Mouse (Mus musculus): ENCODE data around the gene Spag8. TPM values are rescaled to one million over a fixed set of nuclear protein-coding genes. Genes with fewer than 3 reads are reported as not detected.

Spag8 gene
- polyA plus RNA-seq, 1 experiment from 2014 or later, result 1.1 TPM

- Histone ChIP-seq H3K9me3 (peaks cover 18% of the 10 kb centered on the region), H3K9ac (no peak overlapping the region), H3K27ac (no peak overlapping the region), H3K4me3 (no peak overlapping the region), H3K4me2 (no peak overlapping the region), H3K27me3 (peaks cover 7% of the 10 kb centered on the region; the same call in 1 of the 2 replicates), H3K36me3 (no peaks in the 10 kb centered on the region; the same call in 1 of the 2 replicates), H3K4me1 (peaks cover 38% of the 10 kb centered on the region)
- WGBS, result 33% methylated on average over 20 of the region's 20 CpGs
- no peak for ATAC-seq (ENCODE audit: insufficient number of reproducible peaks, insufficient read depth, low FRiP score, low TSS enrichment, low read depth)
Observed at GRCm38 (mm10) chr4:43629106-43629817, 24.1 kb downstream of the Spag8 start.

GRCm38 (mm10) chr4:43620146-43620778 lies 33.1 kb downstream of the Spag8 start:
- Histone ChIP-seq H3K4me1 (no peaks in the 10 kb centered on the region), H3K4me3 (no peak overlapping the region), H3K4me2 (no peak overlapping the region), H3K36me3 (no peaks in the 10 kb centered on the region), H3K27ac (no peak overlapping the region), H3K9me3 (peaks cover 6% of the 10 kb centered on the region), H3K27me3 (no peaks in the 10 kb centered on the region), H3K9ac (no peak overlapping the region)
- no peak for ATAC-seq (ENCODE audit: insufficient number of reproducible peaks, insufficient read depth, low FRiP score, low TSS enrichment, low read depth)
- WGBS, result 88% methylated on average over 4 of the region's 4 CpGs

GRCm38 (mm10) chr4:43613060-43613730 lies 40.2 kb downstream of the Spag8 start:
- no peaks in the 10 kb centered on the region for H3K27me3 ChIP-seq
- no peaks in the 10 kb centered on the region for H3K4me1 ChIP-seq
- no peak overlapping the region for H3K27ac ChIP-seq
- H3K4me2 ChIP-seq, result no peak overlapping the region
- ATAC-seq (ENCODE audit: insufficient number of reproducible peaks, insufficient read depth, low FRiP score, low TSS enrichment, low read depth), result no peak
- no peaks in the 10 kb centered on the region for H3K36me3 ChIP-seq
- no peak overlapping the region for H3K9ac ChIP-seq
- 54% methylated on average over 3 of the region's 3 CpGs for WGBS
- no peak overlapping the region for H3K4me3 ChIP-seq
- H3K9me3 ChIP-seq, result no peaks in the 10 kb centered on the region

- no peaks in the 10 kb centered on the region for H3K36me3 ChIP-seq
- no peak overlapping the region for H3K27ac ChIP-seq
- no peaks in the 10 kb centered on the region for H3K9me3 ChIP-seq
- H3K9ac ChIP-seq, result no peak overlapping the region
- no peaks in the 10 kb centered on the region for H3K27me3 ChIP-seq
- WGBS, result 73% methylated on average over 10 of the region's 10 CpGs
- no peak for ATAC-seq (ENCODE audit: insufficient number of reproducible peaks, insufficient read depth, low FRiP score, low TSS enrichment, low read depth)
- H3K4me2 ChIP-seq, result no peak overlapping the region
- no peak overlapping the region for H3K4me3 ChIP-seq
- H3K4me1 ChIP-seq, result no peaks in the 10 kb centered on the region
Observed at GRCm38 (mm10) chr4:43612534-43612933, 40.9 kb downstream of the Spag8 start.

DNA sequence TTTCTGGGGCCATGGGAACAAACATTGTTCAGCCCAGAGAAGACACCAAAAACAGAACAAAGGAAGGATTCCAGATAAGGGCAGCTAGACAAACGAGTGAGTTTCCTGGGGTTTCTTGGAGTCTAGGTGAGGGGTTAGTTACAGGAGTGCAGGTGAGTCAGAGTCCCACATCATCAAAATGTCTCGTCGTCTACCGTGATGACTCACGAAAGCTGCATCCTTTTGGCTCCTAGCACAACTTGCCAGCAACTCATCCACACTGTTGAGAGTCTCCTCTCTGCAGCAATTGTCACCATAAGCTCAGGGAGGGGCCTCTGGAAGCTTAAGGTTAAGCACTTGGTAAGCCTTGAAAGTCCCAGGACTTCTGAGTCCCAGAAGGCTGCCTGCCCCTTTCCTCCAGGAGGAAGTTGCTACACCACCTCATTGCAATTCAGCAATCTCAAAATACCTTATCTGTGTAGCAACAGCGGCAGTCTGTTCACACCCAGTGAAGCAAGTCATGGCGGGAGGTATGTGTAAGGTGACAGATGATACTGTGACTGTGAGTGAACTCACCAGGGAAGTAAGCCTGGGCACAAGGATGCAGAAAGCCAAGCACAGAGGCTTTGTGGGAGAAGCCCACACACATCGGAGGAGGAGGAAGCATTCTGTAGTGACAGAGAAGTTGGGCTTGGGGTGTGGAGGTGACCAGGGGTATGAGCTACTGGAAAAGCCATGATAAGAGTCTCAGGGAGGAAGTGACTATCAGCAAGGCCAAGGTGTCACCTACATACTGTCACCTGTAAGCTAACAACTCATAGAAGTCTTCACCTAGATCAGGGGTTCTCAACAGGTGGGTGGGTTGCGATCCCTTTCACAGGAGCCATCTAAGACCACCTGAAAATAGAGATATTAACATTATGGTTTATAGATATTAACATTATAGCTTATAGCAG lies 48.4 kb downstream of the Spag8 start:
- no peak overlapping the region for H3K4me2 ChIP-seq
- no peaks in the 10 kb centered on the region for H3K4me1 ChIP-seq
- no peak overlapping the region for H3K27ac ChIP-seq
- no peak overlapping the region for H3K4me3 ChIP-seq
- H3K9ac ChIP-seq, result no peak overlapping the region
- H3K36me3 ChIP-seq, result no peaks in the 10 kb centered on the region
- WGBS, result 75% methylated on average over 9 of the region's 9 CpGs
- H3K27me3 ChIP-seq, result no peaks in the 10 kb centered on the region
- ATAC-seq (ENCODE audit: insufficient number of reproducible peaks, insufficient read depth, low FRiP score, low TSS enrichment, low read depth), result no peak
- H3K9me3 ChIP-seq, result no peaks in the 10 kb centered on the region

- no peaks in the 10 kb centered on the region for H3K4me1 ChIP-seq
- H3K9me3 ChIP-seq, result no peaks in the 10 kb centered on the region
- no peaks in the 10 kb centered on the region for H3K36me3 ChIP-seq
- H3K27ac ChIP-seq, result no peak overlapping the region
- H3K4me3 ChIP-seq, result no peak overlapping the region
- no peak overlapping the region for H3K4me2 ChIP-seq
- ATAC-seq (ENCODE audit: insufficient number of reproducible peaks, insufficient read depth, low FRiP score, low TSS enrichment, low read depth), result no peak
- H3K27me3 ChIP-seq, result no peaks in the 10 kb centered on the region
- no peak overlapping the region for H3K9ac ChIP-seq
- 74% methylated on average over 3 of the region's 3 CpGs for WGBS
Observed at GRCm38 (mm10) chr4:43604099-43604498, 49.3 kb downstream of the Spag8 start.

Small RNAs within 50 kb of the gene (microRNA-seq; reads per million reads assigned to microRNA genes)
- not detected for gene Gm25262

Other genes with a start within 250 kb of the Spag8 start
- gene Fam166b, start 224.5 kb downstream of the Spag8 start, polyA plus RNA-seq (2015; fragmentation: Nextera tagmentation; extraction: Ambion mirVana), result 0.20 TPM in 1 of 2 replicates, not detected in the other
- gene Tesk1, start 211.7 kb downstream of the Spag8 start, polyA plus RNA-seq (2015; fragmentation: Nextera tagmentation; extraction: Ambion mirVana), result 7.0 and 8.8 TPM in 2 replicates
- 3.2 and 3.8 TPM in 2 replicates for gene Cd72, start 199.0 kb downstream of the Spag8 start, polyA plus RNA-seq (2015; fragmentation: Nextera tagmentation; extraction: Ambion mirVana)
- not detected in 2 replicates for gene Sit1, start 169.9 kb downstream of the Spag8 start, polyA plus RNA-seq (2015; fragmentation: Nextera tagmentation; extraction: Ambion mirVana)
- gene Ccdc107, start 160.7 kb downstream of the Spag8 start, polyA plus RNA-seq (2015; fragmentation: Nextera tagmentation; extraction: Ambion mirVana), result 66.2 and 73.4 TPM in 2 replicates
- 45.7 and 47.8 TPM in 2 replicates for gene Arhgef39, start 153.9 kb downstream of the Spag8 start, polyA plus RNA-seq (2015; fragmentation: Nextera tagmentation; extraction: Ambion mirVana)
- 0.81 and 1.5 TPM in 2 replicates for gene Car9, start 146.6 kb downstream of the Spag8 start, polyA plus RNA-seq (2015; fragmentation: Nextera tagmentation; extraction: Ambion mirVana)
- gene Tpm2, start 129.8 kb downstream of the Spag8 start, polyA plus RNA-seq (2015; fragmentation: Nextera tagmentation; extraction: Ambion mirVana), result 130 and 141 TPM in 2 replicates
- 48.9 and 54.9 TPM in 2 replicates for gene Creb3, start 91.3 kb downstream of the Spag8 start, polyA plus RNA-seq (2015; fragmentation: Nextera tagmentation; extraction: Ambion mirVana)
- 69.5 and 75.0 TPM in 2 replicates for gene Tln1, start 90.9 kb downstream of the Spag8 start, polyA plus RNA-seq (2015; fragmentation: Nextera tagmentation; extraction: Ambion mirVana)
- gene Rgp1, start 74.9 kb downstream of the Spag8 start, polyA plus RNA-seq (2015; fragmentation: Nextera tagmentation; extraction: Ambion mirVana), result 37.1 and 39.7 TPM in 2 replicates
- 22.5 and 24.2 TPM in 2 replicates for gene Gba2, start 74.7 kb downstream of the Spag8 start, polyA plus RNA-seq (2015; fragmentation: Nextera tagmentation; extraction: Ambion mirVana)
- 0.97 and 1.4 TPM in 2 replicates for gene Msmp, start 69.1 kb downstream of the Spag8 start, polyA plus RNA-seq (2015; fragmentation: Nextera tagmentation; extraction: Ambion mirVana)
- 18.2 and 19.1 TPM in 2 replicates for gene Npr2, start 21.7 kb downstream of the Spag8 start, polyA plus RNA-seq (2015; fragmentation: Nextera tagmentation; extraction: Ambion mirVana)
- 74.2 and 92.1 TPM in 2 replicates for gene Hint2, start 2.9 kb upstream of the Spag8 start, polyA plus RNA-seq (2015; fragmentation: Nextera tagmentation; extraction: Ambion mirVana)
- gene Tmem8b, start 15.4 kb upstream of the Spag8 start, polyA plus RNA-seq (2015; fragmentation: Nextera tagmentation; extraction: Ambion mirVana), result 7.2 and 8.4 TPM in 2 replicates
- 3.4 and 4.2 TPM in 2 replicates for gene Fam221b, start 15.6 kb upstream of the Spag8 start, polyA plus RNA-seq (2015; fragmentation: Nextera tagmentation; extraction: Ambion mirVana)
- not detected in 2 replicates for gene Olfr70, start 47.2 kb upstream of the Spag8 start, polyA plus RNA-seq (2015; fragmentation: Nextera tagmentation; extraction: Ambion mirVana)
- gene Olfr71, start 56.7 kb upstream of the Spag8 start, polyA plus RNA-seq (2015; fragmentation: Nextera tagmentation; extraction: Ambion mirVana), result not detected in 2 replicates
- 0.18 and 0.23 TPM in 2 replicates for gene Hrct1, start 73.6 kb upstream of the Spag8 start, polyA plus RNA-seq (2015; fragmentation: Nextera tagmentation; extraction: Ambion mirVana)
- gene Spaar, start 76.4 kb upstream of the Spag8 start, polyA plus RNA-seq (2015; fragmentation: Nextera tagmentation; extraction: Ambion mirVana), result 0.06 and 0.17 TPM in 2 replicates
- gene Olfr159, start 117.4 kb upstream of the Spag8 start, polyA plus RNA-seq (2015; fragmentation: Nextera tagmentation; extraction: Ambion mirVana), result not detected in 2 replicates
- not detected in 2 replicates for gene Olfr156, start 170.3 kb upstream of the Spag8 start, polyA plus RNA-seq (2015; fragmentation: Nextera tagmentation; extraction: Ambion mirVana)
- 0.14 TPM in 1 of 2 replicates, not detected in the other for gene Olfr157, start 186.6 kb upstream of the Spag8 start, polyA plus RNA-seq (2015; fragmentation: Nextera tagmentation; extraction: Ambion mirVana)
- not detected in 2 replicates for gene Olfr155, start 198.0 kb upstream of the Spag8 start, polyA plus RNA-seq (2015; fragmentation: Nextera tagmentation; extraction: Ambion mirVana)
- gene Reck, start 221.9 kb upstream of the Spag8 start, polyA plus RNA-seq (2015; fragmentation: Nextera tagmentation; extraction: Ambion mirVana), result 28.9 and 33.6 TPM in 2 replicates